Mouse (Mus musculus) myocyte (in vitro differentiated cells): ENCODE data around the gene Scube3.

Experiments
- CEBPB ChIP-seq: IDR thresholded peaks from 2 replicates; pipeline ENCODE4 v1.6.1; 2011; ENCODE audit warnings: mild to moderate bottlenecking, moderate library complexity; ENCODE audit not compliant: poor library complexity, insufficient read depth, severe bottlenecking
- E2F4 ChIP-seq: IDR thresholded peaks from one replicate; pipeline ENCODE4 v1.6.1; 2011; ENCODE audit warnings: mild to moderate bottlenecking, control low read depth, moderate library complexity; ENCODE audit not compliant: insufficient read depth
- MAX ChIP-seq: IDR thresholded peaks from one replicate; pipeline ENCODE4 v1.6.1; 2011; ENCODE audit warnings: low read depth, mild to moderate bottlenecking, control low read depth
- MYOD1 ChIP-seq, 3 experiments: IDR thresholded peaks; one replicate each; pipeline ENCODE4 v1.6.1; 2011; ENCODE audit warnings: control low read depth in 2 of 3, low read depth in 2 of 3, mild to moderate bottlenecking in 2 of 3, moderate library complexity in 1 of 3; ENCODE audit not compliant: insufficient read length in 2 of 3, control insufficient read depth in 1 of 3
- MYOG ChIP-seq, 3 experiments: IDR thresholded peaks; one replicate each; pipeline ENCODE4 v1.6.1; 2011; ENCODE audit warnings: control low read depth in 2 of 3, low read depth in 2 of 3, mild to moderate bottlenecking in 2 of 3; ENCODE audit not compliant: insufficient read length in 2 of 3, control insufficient read depth in 1 of 3, insufficient read depth in 1 of 3
- POLR2A ChIP-seq: IDR thresholded peaks from one replicate; pipeline ENCODE4 v1.6.1; 2011; ENCODE audit warnings: low read depth, mild to moderate bottlenecking, control low read depth, moderate library complexity; ENCODE audit not compliant: insufficient read length
- POLR2AphosphoS2 ChIP-seq: IDR thresholded peaks from one replicate; pipeline ENCODE4 v1.6.1; 2011; ENCODE audit warnings: low read depth, control low read depth; ENCODE audit not compliant: insufficient read length
- TCF12 ChIP-seq: IDR thresholded peaks from one replicate; pipeline ENCODE4 v1.6.1; 2011; ENCODE audit warnings: mild to moderate bottlenecking, control low read depth; ENCODE audit not compliant: poor library complexity, insufficient read depth, severe bottlenecking
- USF1 ChIP-seq: IDR thresholded peaks from one replicate; pipeline ENCODE4 v1.6.1; 2011; ENCODE audit warnings: low read depth, mild to moderate bottlenecking, control low read depth, moderate library complexity

GRCm38 (mm10) chr17:28163666-28164065 is 21.7 kb downstream of the Scube3 start:
- no peak for TF ChIP-seq MYOG (IDR thresholded peaks at IDR 0.05; ENCODE audit: control insufficient read depth in 1 of 3, insufficient read depth in 1 of 3, insufficient read length in 2 of 3, low read depth in 2 of 3)
- no peak for TF ChIP-seq POLR2A
- TF ChIP-seq E2F4, result no peak
- TF ChIP-seq MAX, result no peak
- TF ChIP-seq POLR2AphosphoS2, result no peak
- TF ChIP-seq MYOD1 (IDR thresholded peaks at IDR 0.05; ENCODE audit: control insufficient read depth in 1 of 3, insufficient read length in 2 of 3, low read depth in 2 of 3), result peak in 1 of 3 experiments; percentile 9
- TF ChIP-seq CEBPB, result no peak
- no peak for TF ChIP-seq TCF12
- no peak for TF ChIP-seq USF1
